Mouse (Mus musculus): ENCODE results near the gene Xrcc2.
"Not testable (repeated sequence)": the region's sequence is repeated elsewhere in the genome, so short reads cannot be mapped to it uniquely, and the experiment has no call there.

Xrcc2 gene

DNA sequence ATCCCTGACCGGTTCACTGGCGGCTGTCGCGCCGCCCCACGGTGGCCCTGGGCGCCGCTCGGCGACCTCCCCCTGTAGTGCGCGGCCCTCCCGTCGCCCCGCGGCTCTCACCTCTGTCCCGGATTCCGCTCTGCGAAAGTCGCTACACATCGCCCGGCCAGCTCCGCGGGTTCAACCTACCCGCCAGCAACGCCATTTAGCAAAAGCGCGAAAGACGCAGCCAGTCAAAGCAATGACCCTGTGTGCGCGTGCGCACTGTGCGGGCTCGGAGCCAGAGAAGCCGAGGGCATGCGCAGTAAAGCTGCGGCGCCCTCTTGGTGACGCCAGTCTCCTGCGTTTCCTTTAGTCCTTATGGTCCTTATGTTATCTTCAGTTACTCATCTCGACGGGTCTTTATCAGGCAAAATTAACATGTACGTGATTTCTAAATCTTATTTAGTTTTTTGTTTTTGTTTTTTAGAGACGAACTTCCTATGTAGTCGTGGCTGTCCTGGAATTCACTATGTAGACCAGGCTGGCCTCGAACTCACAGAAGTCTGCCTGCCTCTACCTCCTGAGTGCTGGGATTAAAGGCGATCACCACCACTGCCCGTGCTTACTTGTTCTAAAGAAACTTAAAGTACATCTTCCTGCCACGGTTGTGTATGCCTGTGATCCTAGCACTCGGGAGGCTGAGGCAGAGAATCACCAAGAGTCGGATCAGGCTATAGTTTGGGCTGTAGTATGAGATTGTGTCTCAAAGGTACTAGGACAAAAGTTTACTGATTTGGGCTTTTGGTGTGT lies at the start of gene Xrcc2:
Xrcc2 (minus strand) TSS at position 259 of the 783 bp plus-strand sequence.
- DNase-seq (ENCODE audit: low spot score), result peak; percentile 98

DNA sequence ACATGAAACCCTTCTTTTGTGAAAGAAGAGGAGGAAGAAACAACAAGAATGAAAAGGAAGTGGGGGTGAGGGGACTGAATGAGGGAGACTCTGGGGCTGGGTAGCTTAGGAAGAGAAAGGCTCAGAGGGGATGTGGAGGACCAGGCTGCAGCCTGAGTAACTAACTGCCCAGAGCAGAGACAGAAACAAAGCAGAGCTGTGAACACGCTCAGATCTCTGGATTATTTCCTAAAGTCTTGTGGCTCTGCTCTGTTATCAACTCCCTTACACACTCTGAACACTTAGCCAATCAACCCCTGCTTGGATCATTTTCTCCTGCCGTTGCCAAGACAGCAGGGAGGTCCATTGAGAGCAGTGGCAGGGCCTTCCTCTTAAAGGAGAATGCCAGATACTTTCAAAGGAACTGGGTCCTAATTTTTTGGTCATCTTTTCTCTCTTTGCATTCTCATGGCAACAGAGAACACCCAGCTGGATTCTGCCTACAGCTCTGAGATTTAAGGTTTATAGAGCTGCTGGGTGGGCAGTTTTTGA lies 48.7 kb upstream of the Xrcc2 start:
- DNase-seq (ENCODE audit: low spot score), result no peak

DNA sequence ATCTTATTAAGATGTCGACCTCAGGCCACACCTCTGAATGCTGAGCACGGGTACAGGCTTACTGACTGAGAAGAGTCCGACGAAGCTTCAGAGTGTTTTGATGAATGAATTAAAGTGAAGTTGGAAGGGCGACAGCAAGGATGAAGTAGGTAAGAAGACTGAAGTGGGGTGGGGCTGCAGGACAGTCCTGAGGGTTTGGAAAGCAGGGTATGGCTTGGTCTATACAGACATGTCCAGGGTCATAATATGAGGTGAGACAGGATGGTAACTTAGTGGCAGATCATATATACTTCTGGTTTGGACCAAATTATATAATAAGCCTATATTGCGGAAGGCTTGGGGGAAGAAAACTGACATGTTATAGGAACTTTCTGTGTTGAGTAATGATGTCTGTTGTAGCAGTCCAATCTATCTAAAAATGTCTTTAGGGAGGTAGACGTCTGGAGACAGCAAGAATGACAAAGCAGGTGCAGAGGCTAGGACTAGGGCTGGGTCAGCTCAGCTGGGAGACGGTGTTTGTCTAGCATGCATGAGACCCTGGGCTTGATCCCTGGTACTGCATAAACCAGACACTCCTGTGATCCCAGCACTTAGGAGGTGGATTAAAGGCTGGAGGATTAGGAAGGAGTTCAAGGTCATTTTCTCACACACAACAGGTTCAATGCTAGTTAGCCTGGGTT lies 48.1 kb upstream of the Xrcc2 start:
- DNase-seq (ENCODE audit: low spot score), result no peak

DNA sequence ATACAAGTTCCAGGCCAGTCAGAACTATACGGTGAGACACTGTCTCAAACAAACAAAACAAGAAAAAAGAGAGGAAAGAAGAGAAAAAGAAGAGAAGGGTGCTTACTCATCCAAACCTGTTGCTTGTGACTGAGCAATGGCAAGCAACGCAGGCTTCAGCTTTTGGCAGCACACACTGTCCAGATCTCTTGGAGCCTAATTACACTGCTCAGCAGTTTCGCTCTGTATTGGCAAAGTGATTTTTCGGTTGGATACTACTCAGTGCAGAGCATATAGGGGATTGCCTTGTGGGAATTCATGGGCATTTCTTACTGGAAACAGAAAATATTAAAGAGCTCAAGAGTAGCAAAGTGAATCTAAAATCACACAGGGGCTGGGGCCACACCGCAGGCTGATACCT lies 47.2 kb upstream of the Xrcc2 start:
- DNase-seq (ENCODE audit: low spot score), result no peak

DNA sequence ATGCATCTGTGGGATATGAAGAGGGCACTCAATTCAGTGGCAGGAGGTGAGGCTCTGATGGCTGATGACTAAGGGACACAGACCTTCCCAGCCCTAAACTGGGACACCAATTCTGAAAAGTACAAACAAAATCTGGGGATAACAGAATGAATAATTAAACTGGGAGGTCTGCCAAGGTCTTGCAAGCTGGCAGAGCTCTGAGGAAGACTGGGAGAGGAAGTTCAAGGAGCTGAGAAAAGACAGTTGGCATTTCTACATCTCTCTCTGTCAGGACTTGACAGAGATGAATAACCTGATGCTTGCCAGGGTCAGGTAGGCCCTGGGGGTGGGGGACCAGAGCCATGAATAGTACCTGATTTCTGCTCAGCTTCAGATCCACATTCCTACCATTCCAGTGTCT lies 45.9 kb upstream of the Xrcc2 start:
- DNase-seq (ENCODE audit: low spot score), result no peak

DNA sequence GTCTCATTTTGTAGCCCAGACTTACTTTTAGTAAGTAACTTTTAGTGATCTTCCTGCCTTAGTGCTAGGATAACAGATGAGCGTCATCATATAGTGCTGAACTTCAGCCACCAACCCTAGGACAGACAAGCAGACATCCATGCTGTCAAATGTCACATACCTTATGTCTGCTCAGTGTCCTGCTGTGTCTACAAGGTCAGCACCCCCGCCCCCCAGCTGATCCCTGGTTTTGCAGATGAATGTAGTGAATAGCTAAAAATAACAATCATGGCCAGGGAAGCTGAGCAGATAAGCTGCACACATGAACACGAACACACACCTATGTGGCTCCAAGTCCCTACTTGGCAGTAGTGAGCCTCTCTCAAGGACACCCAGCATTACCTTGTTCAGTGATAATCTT lies 43.0 kb upstream of the Xrcc2 start:
- DNase-seq (ENCODE audit: low spot score), result no peak

DNA sequence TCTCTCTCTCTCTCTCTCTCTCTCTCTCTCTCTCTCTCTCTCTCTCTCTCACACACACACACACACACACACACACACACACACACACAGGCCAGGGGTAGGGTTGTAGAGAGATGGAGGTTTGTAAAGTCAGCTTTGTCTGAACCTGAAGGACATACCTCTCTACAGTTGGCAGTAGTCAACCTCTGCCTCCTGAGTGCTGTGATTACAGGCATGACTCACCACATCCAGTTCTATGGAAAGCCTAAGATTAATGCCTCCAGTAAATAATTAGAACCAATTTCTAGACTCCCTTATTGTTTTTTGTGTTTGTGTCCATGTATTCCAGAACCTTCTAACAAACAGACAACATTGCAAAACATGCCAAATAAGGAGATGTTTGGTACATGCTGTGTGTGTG lies 42.3 kb upstream of the Xrcc2 start:
- DNase-seq (ENCODE audit: low spot score), result no peak

DNA sequence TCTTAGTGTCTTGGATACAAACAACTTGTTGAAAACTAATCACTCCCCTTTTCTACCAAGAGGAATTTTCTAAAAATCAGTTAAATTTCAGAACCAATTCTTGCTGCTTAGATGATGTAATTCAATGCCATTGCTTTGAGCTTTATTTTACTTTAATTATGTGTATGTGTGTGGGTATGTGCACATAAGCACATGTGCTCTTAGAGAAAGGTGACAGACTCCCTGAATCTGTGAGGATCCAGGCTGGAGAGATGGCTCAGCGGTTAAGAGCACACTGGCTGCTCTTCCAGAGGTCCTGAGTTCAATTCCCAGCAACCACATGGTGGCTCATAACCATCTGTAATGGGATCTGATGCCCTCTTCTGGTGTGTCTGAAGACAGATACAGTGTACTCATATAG lies 33.3 kb upstream of the Xrcc2 start:
- DNase-seq (ENCODE audit: low spot score), result not testable (repeated sequence)

DNA sequence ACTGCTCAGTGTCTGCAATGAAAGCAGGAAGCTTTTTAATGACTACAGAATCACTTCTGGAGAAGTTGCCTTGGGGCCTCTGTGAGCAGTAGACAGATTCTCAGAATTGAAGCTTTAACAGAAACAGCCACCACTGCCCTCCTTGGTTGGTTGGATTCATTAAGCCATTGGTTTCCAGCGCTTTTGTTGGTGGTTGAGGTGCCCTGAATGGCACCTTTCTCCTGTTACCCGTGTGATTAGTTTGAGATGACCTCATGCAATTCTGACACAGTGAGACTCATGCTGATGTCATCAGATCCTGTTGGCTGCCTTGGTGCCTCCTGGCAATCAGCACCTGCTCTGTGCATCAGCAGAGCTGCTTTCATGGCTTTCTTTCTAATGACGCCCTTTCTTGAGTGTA lies 32.8 kb upstream of the Xrcc2 start:
- no peak for DNase-seq (ENCODE audit: low spot score)

DNA sequence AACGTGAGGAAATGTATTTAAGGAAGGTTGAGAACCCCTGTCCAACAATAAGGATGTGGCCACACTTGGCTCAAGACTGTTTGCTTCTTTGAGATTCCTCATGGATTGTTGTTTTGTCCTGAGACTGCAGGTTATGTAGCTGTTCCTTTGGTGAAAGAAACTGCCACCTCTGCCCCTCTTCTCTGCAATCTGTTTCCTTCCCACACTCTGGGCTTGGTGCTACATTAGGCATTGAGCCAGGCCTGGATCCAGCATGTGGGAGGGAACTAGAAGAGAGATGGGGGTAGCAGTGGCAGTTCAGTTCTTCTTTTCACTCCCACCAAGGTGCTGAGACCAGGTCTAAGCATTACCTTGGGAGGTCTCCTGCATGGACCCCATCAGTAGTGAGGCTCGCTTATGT lies 30.2 kb upstream of the Xrcc2 start:
- DNase-seq (ENCODE audit: low spot score), result no peak

DNA sequence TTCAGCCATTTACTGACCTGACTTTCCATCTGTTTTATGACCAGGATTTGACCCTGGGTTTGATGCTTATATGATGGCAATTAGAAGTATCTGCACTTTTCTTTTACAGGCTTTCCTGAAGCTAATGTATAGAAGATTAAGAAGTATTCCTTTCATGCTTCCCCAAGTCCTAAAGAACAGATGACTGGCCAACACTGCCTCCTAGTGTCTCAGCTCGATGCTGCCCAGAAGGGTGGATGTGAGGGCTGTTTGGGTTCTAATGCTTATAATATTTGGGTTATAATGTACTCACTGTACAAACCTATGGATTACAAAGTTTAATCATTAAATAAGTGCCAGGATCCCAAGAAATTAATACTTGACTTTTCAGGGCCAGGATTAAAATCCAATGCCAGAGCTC lies 28.7 kb upstream of the Xrcc2 start:
- no peak for DNase-seq (ENCODE audit: low spot score)

DNA sequence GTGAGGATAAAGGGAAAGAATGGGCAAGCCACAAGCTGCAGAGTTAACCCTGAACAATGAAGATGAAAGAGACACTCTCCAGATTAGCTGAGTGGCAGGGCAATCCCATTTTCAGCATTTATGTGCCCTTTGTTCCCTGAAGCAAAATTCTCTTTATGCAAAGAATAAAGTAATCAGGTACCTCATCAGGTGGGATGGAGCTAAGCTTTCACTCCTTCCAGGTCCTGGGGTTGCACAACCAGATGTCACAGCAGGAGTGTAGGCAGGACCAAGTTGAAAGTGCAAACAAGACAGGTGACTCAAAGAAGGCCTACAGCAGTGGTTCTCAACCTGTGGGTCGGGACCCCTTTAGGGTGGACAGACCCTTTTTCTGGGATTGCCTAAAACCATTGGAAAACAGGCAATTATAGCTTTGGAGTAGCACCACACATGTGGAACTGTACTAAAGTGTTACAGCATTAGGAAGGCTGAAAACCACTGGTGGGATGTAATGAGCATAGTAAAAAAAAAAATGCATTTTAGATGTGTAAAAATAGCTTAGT lies 18.6 kb upstream of the Xrcc2 start:
- DNase-seq (ENCODE audit: low spot score), result no peak

DNA sequence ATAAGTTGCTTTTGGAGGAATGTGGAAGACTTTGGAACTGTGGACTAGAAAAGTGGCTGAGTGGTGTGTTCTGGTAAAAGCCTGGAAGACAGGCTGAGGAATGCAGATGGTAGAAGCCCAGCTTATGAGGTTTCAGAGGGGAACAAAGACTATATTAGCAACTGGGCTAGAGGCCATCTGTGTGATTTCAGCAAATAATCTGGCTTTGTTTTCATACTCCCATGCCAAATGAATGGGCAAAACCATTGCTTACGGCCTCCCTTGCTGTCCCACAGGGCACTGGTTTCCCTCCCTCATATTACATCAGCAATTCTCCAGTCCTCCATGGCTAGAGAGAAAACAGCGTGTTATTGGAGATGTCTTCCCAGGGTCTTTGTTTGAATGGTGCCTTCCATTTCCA lies 17.4 kb upstream of the Xrcc2 start:
- no peak for DNase-seq (ENCODE audit: low spot score)

DNA sequence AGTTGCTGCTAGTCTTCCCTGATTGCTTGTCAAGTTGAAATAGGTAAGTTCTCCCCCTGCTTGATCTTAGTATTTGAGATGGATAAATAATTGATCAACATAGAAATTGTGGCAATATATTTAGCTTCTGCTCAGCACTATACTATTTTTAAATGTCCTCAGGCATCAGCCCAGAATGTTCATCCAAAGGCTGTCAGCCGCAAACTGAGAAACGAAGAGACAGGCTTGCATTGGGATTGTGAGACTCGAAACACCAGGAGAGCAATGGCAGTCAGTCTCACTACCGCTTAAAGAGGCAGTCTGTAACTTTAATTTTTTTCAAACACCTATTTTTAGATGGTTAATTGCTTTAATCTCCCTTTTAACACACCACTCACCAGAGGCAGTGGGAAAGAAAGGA lies 13.8 kb upstream of the Xrcc2 start:
- DNase-seq (ENCODE audit: low spot score), result no peak

DNA sequence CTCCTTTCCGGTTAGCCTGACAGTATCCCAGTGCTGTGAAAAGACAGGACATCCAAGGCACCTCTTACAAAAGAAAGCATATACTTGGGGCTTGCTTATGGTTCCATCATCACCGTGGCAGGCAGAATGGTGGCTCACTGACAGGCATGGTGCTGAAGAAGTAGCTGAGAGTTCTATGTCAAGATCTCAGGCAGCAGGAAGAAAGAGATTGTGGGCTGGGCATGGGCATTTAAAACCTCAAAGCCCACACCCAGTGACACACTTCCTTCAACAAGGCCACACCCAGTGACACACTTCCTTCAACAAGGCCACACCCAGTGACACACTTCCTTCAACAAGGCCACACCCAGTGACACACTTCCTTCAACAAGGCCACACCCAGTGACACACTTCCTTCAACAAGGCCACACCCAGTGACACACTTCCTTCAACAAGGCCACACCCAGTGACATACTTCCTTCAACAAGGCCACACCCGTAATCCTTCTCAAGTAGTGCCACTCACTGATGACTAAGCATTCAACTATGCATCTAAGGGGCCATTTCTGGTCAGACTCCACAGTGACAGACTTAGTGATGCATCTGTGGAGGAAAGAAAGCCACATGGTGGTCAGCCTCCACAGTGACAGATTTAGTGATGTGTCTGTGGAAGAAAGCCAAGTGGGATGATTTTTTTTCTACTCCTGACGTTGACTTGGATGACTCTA lies 7.5 kb upstream of the Xrcc2 start:
- not testable (repeated sequence) for DNase-seq (ENCODE audit: low spot score)

DNA sequence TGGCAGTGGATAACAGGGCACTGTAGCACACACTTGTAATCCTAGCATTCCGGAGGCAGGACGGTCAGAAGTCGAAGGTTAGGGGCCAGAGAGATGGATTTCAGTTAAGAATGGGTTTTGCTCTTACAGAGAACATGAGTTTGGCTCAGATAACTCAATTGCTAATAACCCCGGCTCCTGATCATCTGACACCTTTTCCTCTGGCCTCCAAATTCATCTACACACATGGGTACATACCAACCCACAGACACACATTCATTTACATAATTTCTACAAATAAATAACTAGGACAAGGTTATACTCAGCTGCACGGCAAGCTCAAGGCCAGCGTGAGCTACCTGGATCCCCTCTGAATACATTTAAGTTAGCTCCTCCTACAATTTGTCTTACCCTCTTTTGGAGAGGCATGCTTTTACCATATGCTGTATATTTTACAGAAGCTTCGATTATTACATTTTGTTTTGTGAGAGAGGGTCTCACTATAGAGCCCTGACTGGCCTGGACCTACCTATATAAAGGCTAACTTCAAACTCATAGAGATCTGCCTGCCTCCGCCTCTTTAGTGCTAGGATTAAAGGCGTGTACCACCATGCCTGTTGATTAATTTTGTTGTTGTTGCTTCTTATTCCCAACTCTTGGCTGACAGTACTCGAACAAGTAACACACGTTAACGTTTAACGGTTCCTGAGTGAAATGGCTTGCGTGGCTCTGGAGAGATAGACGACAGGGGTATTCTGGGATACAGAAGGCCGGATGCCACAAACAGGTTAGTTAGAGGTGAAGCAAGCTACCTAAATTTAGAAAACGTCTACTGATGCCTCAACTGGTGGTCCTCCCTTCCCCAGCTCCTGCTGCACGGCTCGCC lies 691 bp downstream of the Xrcc2 start:
- DNase-seq (ENCODE audit: low spot score), result no peak

DNA sequence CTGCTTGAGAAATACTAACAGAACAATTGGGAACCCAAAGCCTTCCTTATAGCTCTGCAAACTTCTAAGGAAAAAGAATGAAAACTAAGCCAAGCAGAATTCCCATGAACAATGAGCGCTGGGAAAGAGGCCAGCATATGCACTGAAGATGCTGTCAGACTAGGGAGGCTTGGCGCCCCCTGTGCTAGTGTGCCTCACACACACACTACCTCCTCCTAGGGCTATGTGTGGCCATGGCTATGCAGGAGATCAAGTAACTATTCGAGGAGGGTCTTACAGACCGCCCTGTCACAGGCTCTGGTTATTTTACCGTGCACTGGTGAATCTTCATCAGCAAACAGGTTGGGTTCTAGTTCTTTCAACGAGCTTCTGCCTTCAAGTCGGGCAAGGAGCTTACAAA lies 7.7 kb downstream of the Xrcc2 start:
- DNase-seq (ENCODE audit: low spot score), result no peak

DNA sequence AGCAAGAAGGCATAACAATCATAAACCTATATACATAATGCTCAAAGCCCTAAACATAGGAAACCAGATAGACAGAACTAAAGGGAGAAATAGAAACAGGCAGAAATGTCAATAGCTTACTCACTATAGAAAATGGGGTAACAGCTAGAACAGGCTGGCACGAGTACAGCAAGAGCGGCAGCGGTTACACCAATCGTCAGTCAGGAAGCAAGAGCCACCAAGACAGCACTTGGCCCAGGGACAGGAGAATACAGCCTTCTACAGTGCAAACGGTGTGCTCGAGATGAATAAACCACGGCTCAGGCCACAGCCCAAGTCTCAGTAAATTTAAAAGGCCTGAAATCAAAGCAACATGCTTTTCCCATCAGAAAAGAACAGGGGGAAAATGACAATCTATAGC lies 9.4 kb downstream of the Xrcc2 start:
- no peak for DNase-seq (ENCODE audit: low spot score)

DNA sequence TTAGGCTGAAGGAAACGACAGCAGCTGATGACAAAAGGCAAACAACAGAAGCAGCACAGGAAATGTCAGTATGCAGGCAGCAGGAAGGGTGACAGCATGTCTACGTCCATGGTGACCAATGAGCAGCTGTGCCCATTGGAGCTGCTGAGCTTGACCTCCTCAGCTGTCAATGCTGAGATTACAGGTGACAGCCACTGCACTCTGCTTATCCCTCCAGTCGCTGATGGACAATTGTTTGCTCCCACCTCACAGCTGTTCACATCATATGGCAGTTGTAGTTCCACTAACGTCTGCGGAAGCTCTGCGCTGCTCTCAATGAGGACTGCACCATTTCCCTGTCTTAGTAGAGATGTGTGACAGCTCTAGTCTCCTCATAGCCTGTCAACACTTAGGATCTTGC lies 9.8 kb downstream of the Xrcc2 start:
- no peak for DNase-seq (ENCODE audit: low spot score)

DNA sequence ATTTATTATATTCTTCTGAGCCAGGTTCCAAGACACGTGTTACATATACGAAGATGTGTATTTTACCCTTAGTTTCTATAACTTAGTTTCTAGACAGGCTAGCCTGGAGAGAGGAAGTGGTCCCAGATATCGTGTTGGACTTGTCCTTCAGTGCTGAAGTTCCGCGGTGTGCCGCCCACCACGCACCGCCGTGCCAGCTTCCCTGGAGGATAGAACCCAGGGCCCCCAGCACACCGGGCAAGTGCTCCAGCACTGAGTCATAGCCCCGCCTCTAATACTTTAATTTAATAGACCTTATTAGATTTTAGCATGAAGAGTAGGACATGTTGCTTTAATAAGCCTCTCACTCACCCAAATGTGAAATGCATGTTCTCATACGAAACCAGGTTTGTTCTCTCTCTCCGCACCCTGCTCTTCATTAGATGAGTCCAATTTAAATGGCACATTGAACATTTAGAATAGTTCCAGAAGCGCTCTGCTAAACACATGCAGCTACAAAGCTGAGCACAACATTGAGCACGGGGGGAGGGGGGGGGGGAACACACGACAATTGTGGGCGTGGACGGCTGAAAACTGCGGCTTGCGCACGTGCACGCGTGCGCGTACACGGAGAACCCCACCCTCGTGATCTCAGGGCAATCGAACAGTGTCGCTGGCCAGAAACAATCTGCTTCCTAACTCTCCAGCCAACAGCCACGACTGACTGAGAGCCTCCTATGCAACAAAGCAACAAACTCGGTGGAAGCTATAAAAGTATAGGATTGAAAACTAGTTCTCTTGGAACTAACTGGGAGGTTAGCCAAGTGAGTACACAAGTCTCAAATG lies 33.7 kb downstream of the Xrcc2 start:
- no peak for DNase-seq (ENCODE audit: low spot score)

DNA sequence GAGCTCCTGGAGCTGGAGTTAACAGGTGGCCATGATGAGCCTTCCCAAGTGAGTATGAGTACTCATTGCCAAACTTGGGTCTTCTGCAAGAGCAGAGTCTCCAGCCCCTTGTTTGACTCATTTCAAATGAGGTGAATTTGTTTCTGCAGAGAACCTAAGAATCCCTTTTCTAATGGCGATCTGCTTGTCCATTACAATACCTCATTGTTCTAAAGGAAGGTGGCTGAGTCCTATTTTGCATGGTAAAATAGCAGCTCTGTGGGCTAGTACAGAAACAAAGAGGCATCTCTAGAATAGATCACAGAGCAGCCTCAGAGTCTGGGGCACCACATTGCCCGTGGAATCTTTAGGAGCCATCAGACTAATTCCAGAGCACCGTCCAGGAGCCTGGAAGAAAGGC lies 34.6 kb downstream of the Xrcc2 start:
- DNase-seq (ENCODE audit: low spot score), result no peak

Measured in ovary, postnatal 10 days (tissue).